Mouse (Mus musculus) MEL (cell line): ENCODE measurements around the gene Nrip1. TPM values are rescaled to one million over a fixed set of nuclear protein-coding genes. Genes with fewer than 3 reads are reported as not detected.

Experiments
- DNase-seq: peaks from one replicate; pipeline ENCODE4 v3.0.0; 2011; ENCODE audit warnings: low read depth, low spot score
- H3K27ac ChIP-seq: 2 replicates; pipeline ENCODE4 v1.5.1; 2012; ENCODE audit warnings: low read depth, mild to moderate bottlenecking, control low read depth, low read length, moderate library complexity; ENCODE audit not compliant: control insufficient read depth
- H3K27me3 ChIP-seq, 2 experiments: fragments of 150-350 bp in 1 of 2; sonication (generic) in 1 of 2; 2 replicates each; pipeline ENCODE4 v1.6.1; 2012; ENCODE audit warnings: low read length in 2 of 2, mild to moderate bottlenecking in 2 of 2, improper control_type of control experiment in 1 of 2, moderate library complexity in 1 of 2; ENCODE audit not compliant: insufficient read depth in 2 of 2, control insufficient read depth in 1 of 2
- H3K36me3 ChIP-seq, 2 experiments: 2 replicates each; pipeline ENCODE4 v1.6.1; 2012 to 2014; ENCODE audit warnings: low read length in 2 of 2, improper control_type of control experiment in 1 of 2, inconsistent platforms in 1 of 2, mild to moderate bottlenecking in 1 of 2; ENCODE audit not compliant: insufficient read depth in 2 of 2, control insufficient read depth in 1 of 2
- H3K4me1 ChIP-seq, 2 experiments: fragments of 150-350 bp in 1 of 2; sonication (generic) in 1 of 2; 2 replicates each; pipeline ENCODE4 v1.6.1; 2012; ENCODE audit warnings: low read length in 2 of 2, improper control_type of control experiment in 1 of 2, mild to moderate bottlenecking in 1 of 2; ENCODE audit not compliant: insufficient read depth in 2 of 2, control insufficient read depth in 1 of 2
- H3K4me3 ChIP-seq, 2 experiments: fragments of 150-350 bp in 1 of 2; sonication (generic) in 1 of 2; 2 replicates each; pipeline ENCODE4 v1.5.1; 2012; ENCODE audit warnings: low read depth in 2 of 2, low read length in 2 of 2, mild to moderate bottlenecking in 2 of 2, moderate library complexity in 2 of 2, control low read depth in 1 of 2, improper control_type of control experiment in 1 of 2; ENCODE audit not compliant: control insufficient read depth in 1 of 2, insufficient read depth in 1 of 2
- H3K79me2 ChIP-seq: 2 replicates; pipeline ENCODE4 v1.6.1; 2012; ENCODE audit warnings: mild to moderate bottlenecking, low read length, moderate library complexity; ENCODE audit not compliant: control insufficient read depth, poor library complexity, insufficient read depth
- H3K9ac ChIP-seq: 2 replicates; pipeline ENCODE4 v1.6.1; 2012; ENCODE audit warnings: low read depth, mild to moderate bottlenecking, control low read depth, low read length, moderate library complexity; ENCODE audit not compliant: control insufficient read depth, poor library complexity, severe bottlenecking
- H3K9me3 ChIP-seq: fragments of 150-350 bp; sonication (generic); replicated peaks from 2 replicates; pipeline ENCODE4 v1.6.1; 2012; ENCODE audit warnings: mild to moderate bottlenecking, low read length, improper control_type of control experiment, moderate library complexity; ENCODE audit not compliant: insufficient read depth
- CHD1 ChIP-seq: IDR thresholded peaks from 2 replicates; pipeline ENCODE4 v1.6.1; 2012; ENCODE audit warnings: low read depth, mild to moderate bottlenecking, inconsistent platforms, low read length, improper control_type of control experiment
- EP300 ChIP-seq, 2 experiments: IDR thresholded peaks; 2 replicates each; pipeline ENCODE4 v1.6.1; 2011; ENCODE audit warnings: improper control_type of control experiment in 2 of 2, low read length in 2 of 2, low read depth in 1 of 2, mild to moderate bottlenecking in 1 of 2
- GABPA ChIP-seq: IDR thresholded peaks from 2 replicates; pipeline ENCODE4 v1.6.1; 2012; ENCODE audit warnings: low read depth, mild to moderate bottlenecking, inconsistent platforms, low read length, improper control_type of control experiment, moderate library complexity
- HCFC1 ChIP-seq: IDR thresholded peaks from 2 replicates; pipeline ENCODE4 v1.6.1; 2012; ENCODE audit warnings: low read depth, mild to moderate bottlenecking, inconsistent platforms, low read length, improper control_type of control experiment, moderate library complexity
- MAFK ChIP-seq: IDR thresholded peaks from 2 replicates; pipeline ENCODE4 v1.6.1; 2011; ENCODE audit warnings: low read depth, mild to moderate bottlenecking, low read length, improper control_type of control experiment, borderline replicate concordance
- MEF2A ChIP-seq: IDR thresholded peaks from 2 replicates; pipeline ENCODE4 v1.6.1; 2014; ENCODE audit warnings: low read depth, mild to moderate bottlenecking, inconsistent platforms, low read length, improper control_type of control experiment; ENCODE audit not compliant: poor library complexity, insufficient replicate concordance, severe bottlenecking; ENCODE audit errors: extremely low read depth
- MYC ChIP-seq: IDR thresholded peaks from 2 replicates; pipeline ENCODE4 v1.6.1; 2011; ENCODE audit warnings: low read depth, mild to moderate bottlenecking, low read length, improper control_type of control experiment, moderate library complexity
- NELFE ChIP-seq: IDR thresholded peaks from 2 replicates; pipeline ENCODE4 v1.6.1; 2011; ENCODE audit warnings: low read depth, low read length, improper control_type of control experiment
- NRF1 ChIP-seq: IDR thresholded peaks from 2 replicates; pipeline ENCODE4 v1.6.1; 2014; ENCODE audit warnings: low read depth, mild to moderate bottlenecking, inconsistent platforms, low read length, improper control_type of control experiment, moderate library complexity; ENCODE audit not compliant: poor library complexity, insufficient read depth, severe bottlenecking
- POLR2A ChIP-seq, 2 experiments: IDR thresholded peaks; 2 replicates each; pipeline ENCODE4 v1.6.1; 2011 to 2012; ENCODE audit warnings: low read length in 2 of 2, mild to moderate bottlenecking in 2 of 2, control low read depth in 1 of 2, improper control_type of control experiment in 1 of 2, low read depth in 1 of 2, moderate library complexity in 1 of 2; ENCODE audit not compliant: control insufficient read depth in 1 of 2, insufficient read depth in 1 of 2, poor library complexity in 1 of 2
- POLR2AphosphoS2 ChIP-seq: IDR thresholded peaks from 2 replicates; pipeline ENCODE4 v1.6.1; 2011; ENCODE audit warnings: low read length, improper control_type of control experiment
- TCF12 ChIP-seq: IDR thresholded peaks from 2 replicates; pipeline ENCODE4 v1.6.1; 2014; ENCODE audit warnings: low read depth, mild to moderate bottlenecking, inconsistent platforms, low read length, improper control_type of control experiment, moderate library complexity
- UBTF ChIP-seq: IDR thresholded peaks from 2 replicates; pipeline ENCODE4 v1.6.1; 2012; ENCODE audit warnings: low read depth, mild to moderate bottlenecking, inconsistent platforms, low read length, improper control_type of control experiment, moderate library complexity, borderline replicate concordance; ENCODE audit not compliant: insufficient read depth
- USF1 ChIP-seq: IDR thresholded peaks from 2 replicates; pipeline ENCODE4 v1.6.1; 2014; ENCODE audit warnings: low read depth, mild to moderate bottlenecking, inconsistent platforms, low read length, improper control_type of control experiment, moderate library complexity
- USF2 ChIP-seq, 2 experiments: IDR thresholded peaks; 2 replicates each; pipeline ENCODE4 v1.6.1; 2011 to 2012; ENCODE audit warnings: improper control_type of control experiment in 2 of 2, low read length in 2 of 2, borderline replicate concordance in 1 of 2, inconsistent platforms in 1 of 2, low read depth in 1 of 2, mild to moderate bottlenecking in 1 of 2; ENCODE audit not compliant: insufficient read depth in 1 of 2
- ZC3H11A ChIP-seq: IDR thresholded peaks from 2 replicates; pipeline ENCODE4 v1.6.1; 2012; ENCODE audit warnings: low read depth, mild to moderate bottlenecking, inconsistent platforms, low read length, improper control_type of control experiment
- ZKSCAN1 ChIP-seq: IDR thresholded peaks from 2 replicates; pipeline ENCODE4 v1.6.1; 2012; ENCODE audit warnings: low read depth, mild to moderate bottlenecking, inconsistent platforms, low read length, improper control_type of control experiment, moderate library complexity
- polyA plus RNA-seq, 2 experiments: library from polyadenylated mRNA; stranded (reverse) in 1 of 2; unstranded in 1 of 2; fragments of >175 nt in 1 of 2; fragments of >200 nt in 1 of 2; gene quantifications; 2 replicates each; pipeline versions ENCODE4 v1.2.1 to v1.2.4; 2012; ENCODE audit warnings: low replicate concordance in 2 of 2, low read depth in 1 of 2; ENCODE audit not compliant: insufficient read length in 2 of 2, insufficient read depth in 1 of 2, missing spikeins in 1 of 2
- total RNA-seq: library from RNA; depleted of rRNA; stranded (reverse); fragments of 300-350 nt; gene quantifications from 2 replicates; pipeline ENCODE4 v1.2.3, GENCODE M21; 2012

Gene Nrip1
- total and polyA plus RNA-seq, 3 experiments, result 13.6 to 42.6 (median 21.1) TPM

DNA sequence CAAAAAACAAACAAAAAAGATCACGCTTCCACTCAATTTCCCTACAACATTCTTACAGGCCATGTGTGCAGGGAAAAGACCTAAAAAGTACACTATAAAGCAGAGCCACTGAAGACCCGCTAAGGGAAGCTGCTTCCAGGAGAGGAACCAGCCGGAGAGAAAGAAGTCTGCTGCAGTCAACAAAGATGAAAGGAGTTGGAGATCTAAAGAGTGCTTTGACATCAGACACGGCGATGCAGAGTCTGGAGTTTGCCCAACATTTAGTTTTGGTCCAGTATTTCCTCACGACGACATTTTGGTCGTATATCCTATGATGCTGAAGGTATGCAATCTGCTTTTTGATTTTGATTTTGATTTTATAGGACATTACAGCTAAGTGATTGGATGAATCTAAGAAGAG is 63.3 kb downstream of the Nrip1 start:
- H3K27ac ChIP-seq, result no peak overlapping the region
- peaks cover 21% of the 10 kb centered on the region for H3K79me2 ChIP-seq
- TF ChIP-seq POLR2AphosphoS2 (no peak), GABPA (no peak), MAFK (no peak), MEF2A (no peak), CHD1 (no peak), HCFC1 (no peak), USF1 (no peak), MYC (no peak), ZKSCAN1 (no peak), ZC3H11A (no peak), TCF12 (no peak), UBTF (no peak), USF2 (IDR thresholded peaks at IDR 0.05; ENCODE audit: borderline replicate concordance in 1 of 2, insufficient read depth in 1 of 2, low read depth in 1 of 2, low read length in 2 of 2) (no peak), EP300 (IDR thresholded peaks at IDR 0.05; ENCODE audit: low read depth in 1 of 2, low read length in 2 of 2) (no peak), NELFE (no peak)
- H3K4me3 ChIP-seq, result no peak overlapping the region
- no peaks in the 10 kb centered on the region for H3K9me3 ChIP-seq
- H3K9ac ChIP-seq, result no peak overlapping the region
- no peaks in the 10 kb centered on the region for H3K27me3 ChIP-seq
- peaks cover 15 to 31% of the 10 kb centered on the region in 2 experiments for H3K36me3 ChIP-seq
- H3K4me1 ChIP-seq, result peaks cover 26 to 30% of the 10 kb centered on the region in 2 experiments
- no peak for DNase-seq

DNA sequence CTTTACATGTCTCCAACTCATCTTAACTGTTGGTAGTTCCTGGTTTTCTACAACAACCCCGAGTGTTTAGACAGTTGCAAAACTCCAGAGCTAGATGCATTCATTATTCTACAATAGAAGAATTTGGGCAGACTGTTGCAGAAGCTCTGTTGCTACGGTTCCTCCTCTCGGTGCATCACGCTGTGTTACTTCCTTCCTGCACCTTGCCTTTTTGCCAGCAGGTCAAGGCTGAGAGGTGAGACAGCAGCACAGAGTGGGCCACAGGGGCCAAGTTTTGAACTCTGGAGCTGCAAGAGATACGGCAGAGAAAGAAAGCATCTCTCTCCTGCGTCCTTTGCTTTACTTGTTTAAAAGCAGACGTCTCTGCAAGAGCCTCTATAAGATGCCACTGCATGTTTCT is 64.3 kb downstream of the Nrip1 start:
- H3K79me2 ChIP-seq, result peaks cover 17% of the 10 kb centered on the region
- H3K36me3 ChIP-seq, result peaks cover 15 to 22% of the 10 kb centered on the region in 2 experiments
- TF ChIP-seq CHD1 (no peak), NRF1 (no peak), POLR2A (IDR thresholded peaks at IDR 0.05; ENCODE audit: control insufficient read depth in 1 of 2, insufficient read depth in 1 of 2, low read depth in 1 of 2, low read length in 2 of 2, poor library complexity in 1 of 2) (no peak), ZKSCAN1 (no peak), EP300 (IDR thresholded peaks at IDR 0.05; ENCODE audit: low read depth in 1 of 2, low read length in 2 of 2) (no peak), GABPA (no peak), MAFK (no peak)
- no peak overlapping the region for H3K9ac ChIP-seq
- H3K4me1 ChIP-seq, result peaks cover 17 to 21% of the 10 kb centered on the region in 2 experiments
- no peak overlapping the region for H3K4me3 ChIP-seq
- H3K27ac ChIP-seq, result no peak overlapping the region
- H3K9me3 ChIP-seq, result no peaks in the 10 kb centered on the region
- DNase-seq, result no peak
- no peaks in the 10 kb centered on the region for H3K27me3 ChIP-seq
